Mouse (Mus musculus) erythroblast, embryonic 14.5 days (primary cell): Measurements from ENCODE around the gene Ticrr.

ENCODE experiments used
- GATA1 ChIP-seq: IDR thresholded peaks from 2 replicates; pipeline ENCODE4 v1.6.1; 2012; ENCODE audit warnings: low read length, inconsistent platforms, mixed read lengths
- TAL1 ChIP-seq: IDR thresholded peaks from 3 replicates; pipeline ENCODE4 v1.6.1; 2012; ENCODE audit warnings: low read length, inconsistent platforms, mixed read lengths

- TF ChIP-seq GATA1 (no peak), TAL1 (no peak)
Measured at GRCm38 (mm10) chr7:79660291-79661150, 525 bp downstream of the Ticrr start.
